Mouse (Mus musculus): Measurements from ENCODE around the gene F8a. TPM values are rescaled to one million over a fixed set of nuclear protein-coding genes. Genes with fewer than 3 reads are reported as not detected.
A peak's percentile ranks its signal among the peaks of the same experiment; 100 is the strongest.

F8a gene
- 3.5 and 4.9 TPM in 2 replicates for total RNA-seq (2012; rRNA removed)
- 3.5 and 4.9 TPM in 2 replicates for total RNA-seq (2014; rRNA removed)
- 3.7 and 5.0 TPM in 2 replicates for polyA plus RNA-seq (2012; ENCODE audit: insufficient read length, low read depth)

DNA sequence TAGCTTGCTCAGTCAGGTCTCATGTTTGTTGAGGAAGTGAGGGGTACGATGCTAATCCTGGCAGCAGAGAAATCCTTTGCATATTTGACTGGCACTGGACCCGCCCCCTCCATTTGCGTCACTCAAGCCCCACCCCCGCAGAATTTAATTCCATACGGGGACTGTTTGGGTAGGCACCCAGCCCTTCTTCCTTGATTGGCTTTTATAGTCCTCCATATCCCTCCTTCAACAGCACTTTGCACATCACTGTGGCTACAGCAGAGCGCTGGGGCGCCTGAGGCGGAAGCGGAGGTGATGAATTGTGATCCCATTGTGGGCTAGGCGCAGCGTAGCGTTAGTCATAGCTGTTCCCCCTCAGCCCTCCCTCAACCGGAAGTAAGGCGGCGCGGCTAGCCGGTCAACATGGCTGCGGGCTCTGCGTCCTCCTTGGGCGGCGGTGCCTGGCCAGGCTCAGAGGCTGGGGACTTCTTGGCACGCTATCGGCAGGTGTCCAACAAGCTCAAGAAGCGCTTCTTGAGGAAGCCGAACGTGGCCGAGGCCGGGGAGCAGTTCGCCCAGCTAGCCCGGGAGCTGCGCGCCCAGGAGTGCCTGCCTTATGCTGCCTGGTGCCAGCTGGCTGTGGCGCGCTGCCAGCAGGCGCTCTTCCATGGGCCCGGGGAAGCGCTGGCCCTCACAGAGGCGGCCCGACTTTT lies at the start of gene F8a:
Gene F8a (plus strand): TSS at position 378 of the 692 bp plus-strand sequence.
- Histone ChIP-seq H3K4me1 (ENCODE audit: control insufficient read depth in 1 of 2, insufficient read depth in 2 of 2) (no peaks in the 10 kb centered on the region), H3K9ac (ENCODE audit: insufficient read depth, low read depth) (peak within 1 kb of the TSS; percentile 68), H3K27me3 (replicated peaks) (no peaks in the 10 kb centered on the region), H3K4me3 (replicated peaks in 1 of 3; ENCODE audit: low read depth in 2 of 3, low read length in 2 of 3, poor library complexity in 1 of 3) (peak within 1 kb of the TSS; percentile 48 to 87 (median 70)), H3K4me2 (ENCODE audit: insufficient read depth, low read depth, poor library complexity, severe bottlenecking) (peak within 1 kb of the TSS; percentile 87), H3K27ac (ENCODE audit: insufficient read depth, low read depth) (peak within 1 kb of the TSS; percentile 91), H3K9me3 (replicated peaks; ENCODE audit: low read length) (no peaks in the 10 kb centered on the region), H3K79me2 (replicated peaks; ENCODE audit: control insufficient read depth, extremely low read depth, insufficient read depth, poor library complexity, severe bottlenecking) (no peaks in the 10 kb centered on the region), H3K36me3 (replicated peaks in 1 of 2; ENCODE audit: control insufficient read depth in 1 of 2, insufficient read depth in 1 of 2, low read length in 1 of 2) (no peaks in the 10 kb centered on the region)
- no peak for TF ChIP-seq MYC (IDR thresholded peaks at IDR 0.05; ENCODE audit: low read depth, low read length)
- TF ChIP-seq USF1 (IDR thresholded peaks at IDR 0.05; ENCODE audit: low read depth, low read length) = no peak
- TF ChIP-seq CHD2 (IDR thresholded peaks at IDR 0.05; ENCODE audit: low read length) = no peak
- TF ChIP-seq MXI1 (IDR thresholded peaks at IDR 0.05; ENCODE audit: low read depth, low read length) = no peak; the same call in 1 of the 2 replicates
- no peak for TF ChIP-seq ZNF384 (IDR thresholded peaks at IDR 0.05; ENCODE audit: low read depth, low read length)
- TF ChIP-seq UBTF (IDR thresholded peaks at IDR 0.05; ENCODE audit: low read depth, low read length) = no peak
- no peak for TF ChIP-seq GABPA (IDR thresholded peaks at IDR 0.05; ENCODE audit: insufficient replicate concordance, low read depth, low read length)
- peak; percentile 60 for TF ChIP-seq NELFE (IDR thresholded peaks at IDR 0.05; ENCODE audit: low read depth, low read length)
- no peak for TF ChIP-seq IRF4 (IDR thresholded peaks at IDR 0.05; ENCODE audit: low read depth, low read length)
- peak; percentile 78 for TF ChIP-seq ELF1 (IDR thresholded peaks at IDR 0.05; ENCODE audit: low read depth, low read length)
- 0 out of 2 replicates have a peak, but pooled peaks have one; percentile 38 for TF ChIP-seq TCF12 (IDR thresholded peaks at IDR 0.05; ENCODE audit: low read depth, low read length)
- TF ChIP-seq PAX5 (IDR thresholded peaks at IDR 0.05; ENCODE audit: low read length) = no peak
- TF ChIP-seq EP300 (IDR thresholded peaks at IDR 0.05; ENCODE audit: low read length) = no peak
- no peak for TF ChIP-seq ZC3H11A (IDR thresholded peaks at IDR 0.05; ENCODE audit: low read depth, low read length)
- no peak; the same call in 1 of the 2 replicates for TF ChIP-seq MEF2A (IDR thresholded peaks at IDR 0.05; ENCODE audit: borderline replicate concordance, low read depth, low read length)
- TF ChIP-seq ZKSCAN1 (IDR thresholded peaks at IDR 0.05; ENCODE audit: borderline replicate concordance, low read depth, low read length) = no peak
- no peak for TF ChIP-seq CHD1 (IDR thresholded peaks at IDR 0.05; ENCODE audit: low read depth, low read length)
- no peak for TF ChIP-seq CTCF (conservative IDR thresholded peaks at IDR 0.05 in 1 of 2, IDR thresholded peaks at IDR 0.05 in 1 of 2; ENCODE audit: low read depth in 2 of 2, low read length in 2 of 2)
- no peak for TF ChIP-seq JUND (conservative IDR thresholded peaks at IDR 0.05; ENCODE audit: low read depth, low read length)
- no peak for TF ChIP-seq MAZ (IDR thresholded peaks at IDR 0.05; ENCODE audit: low read depth, low read length)
- no peak for TF ChIP-seq BHLHE40 (IDR thresholded peaks at IDR 0.05; ENCODE audit: low read depth, low read length)
- no peak for TF ChIP-seq USF2 (conservative IDR thresholded peaks at IDR 0.05; ENCODE audit: low read depth, low read length)
- peak; percentile 59; the same call in 1 of the 2 replicates for TF ChIP-seq TBP (conservative IDR thresholded peaks at IDR 0.05; ENCODE audit: low read depth, low read length)
- 0 out of 2 replicates have a peak, but pooled peaks have one; percentile 5 for TF ChIP-seq NRF1 (IDR thresholded peaks at IDR 0.05; ENCODE audit: low read depth, low read length)
- no peak for TF ChIP-seq POLR2AphosphoS2 (IDR thresholded peaks at IDR 0.05; ENCODE audit: low read depth, low read length)
- TF ChIP-seq ETS1 (conservative IDR thresholded peaks at IDR 0.05; ENCODE audit: low read depth, low read length) = peak; percentile 38; the same call in 1 of the 2 replicates
- TF ChIP-seq MAX (IDR thresholded peaks at IDR 0.05; ENCODE audit: low read length) = no peak
- peak; percentile 69 for TF ChIP-seq POLR2A (IDR thresholded peaks at IDR 0.05; ENCODE audit: low read depth, low read length)
- TF ChIP-seq MAFK (IDR thresholded peaks at IDR 0.05; ENCODE audit: insufficient replicate concordance, low read length) = no peak
- 0 out of 2 replicates have a peak, but pooled peaks have one; percentile 20 for TF ChIP-seq HCFC1 (IDR thresholded peaks at IDR 0.05; ENCODE audit: low read depth, low read length)
- TF ChIP-seq ZMIZ1 (IDR thresholded peaks at IDR 0.05; ENCODE audit: low read depth, low read length) = peak; percentile 71
- in situ Hi-C loops (cut with MboI; ENCODE audit: low pct_ligation_motif_present, low pct_unique_long_range_greater_than_20kb, low sequenced_read_pairs) (loop anchor here (25.0 kb wide), 1 partner anchor 184 kb away; the partner anchor contains the start of gene Zfp92), dilution Hi-C loops (cut with MboI; ENCODE audit: extremely low pct_ligation_motif_present, extremely low pct_unique_long_range_greater_than_20kb, low sequenced_read_pairs) (no loop called here)
- peak; percentile 79 for DNase-seq (ENCODE audit: extremely low read depth)
